Mouse (Mus musculus) ES-Bruce4 (cell line): ENCODE results near the gene Crhr2. TPM values are rescaled to one million over a fixed set of nuclear protein-coding genes. Genes with fewer than 3 reads are reported as not detected.

Experiments
- H3K27ac ChIP-seq: 2 replicates; pipeline ENCODE4 v1.5.1; 2012; ENCODE audit warnings: low read length, inconsistent platforms; ENCODE audit not compliant: insufficient read depth
- H3K27me3 ChIP-seq: 2 replicates; pipeline ENCODE4 v1.6.1; 2012; ENCODE audit warnings: mild to moderate bottlenecking, low read length, inconsistent platforms; ENCODE audit not compliant: control insufficient read depth, poor library complexity, insufficient read depth, severe bottlenecking
- H3K36me3 ChIP-seq: 2 replicates; pipeline ENCODE4 v1.6.1; 2012; ENCODE audit warnings: inconsistent platforms, mild to moderate bottlenecking, low read length, moderate library complexity; ENCODE audit not compliant: control insufficient read depth, poor library complexity, insufficient read depth, severe bottlenecking
- H3K4me1 ChIP-seq: one replicate; pipeline ENCODE4 v1.8.1; 2011; ENCODE audit warnings: low read length; ENCODE audit not compliant: control insufficient read depth, insufficient read depth
- H3K4me3 ChIP-seq: 2 replicates; pipeline ENCODE4 v1.5.1; 2011; ENCODE audit warnings: low read depth, mild to moderate bottlenecking, low read length
- H3K9ac ChIP-seq: 2 replicates; pipeline ENCODE4 v1.6.1; 2012; ENCODE audit warnings: low read depth, mild to moderate bottlenecking, inconsistent platforms; ENCODE audit not compliant: poor library complexity, severe bottlenecking
- H3K9me3 ChIP-seq: replicated peaks from 2 replicates; pipeline ENCODE4 v1.6.1; 2012; ENCODE audit warnings: mild to moderate bottlenecking, low read length, inconsistent platforms; ENCODE audit not compliant: control insufficient read depth, poor library complexity, insufficient read depth, severe bottlenecking
- CTCF ChIP-seq: IDR thresholded peaks from one replicate; pipeline ENCODE4 v1.8.1; 2011; ENCODE audit warnings: low read depth, low read length
- EP300 ChIP-seq: IDR thresholded peaks from 2 replicates; pipeline ENCODE4 v1.6.1; 2011; ENCODE audit warnings: low read depth, low read length; ENCODE audit not compliant: insufficient read depth
- POLR2A ChIP-seq: IDR thresholded peaks from one replicate; pipeline ENCODE4 v1.8.1; 2011; ENCODE audit warnings: low read length; ENCODE audit not compliant: insufficient read depth
- polyA plus RNA-seq: library from polyadenylated mRNA; stranded (reverse); fragments of >200 nt; gene quantifications from 2 replicates; pipeline ENCODE4 v1.2.4, GENCODE M21; 2011; ENCODE audit warnings: low read depth; ENCODE audit not compliant: missing spikeins, insufficient read depth, insufficient read length

Crhr2 gene
- polyA plus RNA-seq, 1 experiment, result not detected

DNA sequence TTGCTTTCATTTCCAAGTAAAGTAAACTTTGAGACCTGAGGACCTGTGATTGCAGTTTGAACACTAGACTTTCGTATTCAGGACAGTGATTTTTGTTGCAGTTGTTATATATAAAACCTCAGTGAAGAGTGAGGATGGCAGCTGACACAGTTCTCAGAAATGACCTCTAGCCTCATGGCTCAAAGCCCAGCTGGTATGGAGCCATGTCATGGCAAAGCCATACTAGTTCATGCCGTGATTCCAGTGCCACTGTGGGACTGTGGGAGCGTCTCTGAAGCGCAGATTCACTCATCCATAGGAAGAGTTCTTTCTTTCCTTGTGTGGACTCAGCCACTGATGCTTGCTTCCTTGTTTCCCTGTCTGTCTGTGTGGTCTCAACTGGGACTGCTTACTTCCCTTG, 78.3 kb downstream of the Crhr2 start:
- Histone ChIP-seq H3K27ac (no peak overlapping the region), H3K4me1 (no peaks in the 10 kb centered on the region), H3K4me3 (no peak overlapping the region), H3K27me3 (no peaks in the 10 kb centered on the region), H3K9me3 (no peaks in the 10 kb centered on the region), H3K36me3 (peaks cover 89% of the 10 kb centered on the region), H3K9ac (no peak overlapping the region)
- TF ChIP-seq POLR2A (no peak), EP300 (no peak), CTCF (no peak)

GRCm38 (mm10) chr6:55049186-55049585, 83.6 kb downstream of the Crhr2 start:
- no peak for TF ChIP-seq CTCF
- Histone ChIP-seq H3K4me3 (no peak overlapping the region), H3K9me3 (no peaks in the 10 kb centered on the region), H3K27ac (no peak overlapping the region), H3K36me3 (peaks cover 72% of the 10 kb centered on the region), H3K4me1 (no peaks in the 10 kb centered on the region), H3K27me3 (no peaks in the 10 kb centered on the region), H3K9ac (no peak overlapping the region)

DNA sequence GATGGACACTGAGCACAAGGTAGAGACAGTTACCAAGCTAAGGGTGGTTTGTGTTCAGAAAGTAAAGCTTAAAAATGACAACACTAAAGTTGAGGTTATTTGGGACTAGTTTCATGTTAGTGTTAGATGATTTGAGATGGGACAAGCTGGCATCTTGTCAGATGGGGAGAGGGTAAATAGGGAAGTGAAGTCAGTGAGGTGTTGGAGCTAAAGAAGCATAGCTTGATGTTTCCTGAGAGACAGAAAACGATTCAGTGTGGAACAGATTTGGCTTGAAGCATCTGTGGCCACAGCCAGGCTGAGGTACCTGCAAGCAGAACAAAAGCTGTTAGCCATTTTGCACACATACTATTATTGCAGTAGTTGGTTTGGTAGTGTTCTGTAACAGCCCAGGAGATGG, 87.5 kb downstream of the Crhr2 start:
- no peak overlapping the region for H3K9ac ChIP-seq
- no peak overlapping the region for H3K27ac ChIP-seq
- H3K36me3 ChIP-seq, result peaks cover 45% of the 10 kb centered on the region
- no peak overlapping the region for H3K4me3 ChIP-seq
- no peaks in the 10 kb centered on the region for H3K4me1 ChIP-seq
- no peaks in the 10 kb centered on the region for H3K9me3 ChIP-seq
- H3K27me3 ChIP-seq, result no peaks in the 10 kb centered on the region
- TF ChIP-seq CTCF (no peak), EP300 (no peak), POLR2A (no peak)

- no peaks in the 10 kb centered on the region for H3K9me3 ChIP-seq
- H3K27me3 ChIP-seq, result no peaks in the 10 kb centered on the region
- peaks cover 40% of the 10 kb centered on the region for H3K36me3 ChIP-seq
- no peak for TF ChIP-seq CTCF
- TF ChIP-seq EP300, result no peak
- no peak for TF ChIP-seq POLR2A
- no peak overlapping the region for H3K4me3 ChIP-seq
- no peaks in the 10 kb centered on the region for H3K4me1 ChIP-seq
- H3K27ac ChIP-seq, result no peak overlapping the region
- no peak overlapping the region for H3K9ac ChIP-seq
Observed at GRCm38 (mm10) chr6:55044542-55044941, 88.3 kb downstream of the Crhr2 start.

- no peaks in the 10 kb centered on the region for H3K4me1 ChIP-seq
- H3K36me3 ChIP-seq, result peaks cover 30% of the 10 kb centered on the region
- H3K9ac ChIP-seq, result no peak overlapping the region
- H3K27ac ChIP-seq, result no peak overlapping the region
- no peak overlapping the region for H3K4me3 ChIP-seq
- no peaks in the 10 kb centered on the region for H3K9me3 ChIP-seq
- TF ChIP-seq POLR2A (no peak), CTCF (no peak), EP300 (no peak)
- H3K27me3 ChIP-seq, result no peaks in the 10 kb centered on the region
Observed at GRCm38 (mm10) chr6:55043206-55043605, 89.6 kb downstream of the Crhr2 start.

Other genes with a start within 250 kb of the Crhr2 start
- 9.4 and 10.0 TPM in 2 replicates for gene Nod1, start 160.4 kb downstream of the Crhr2 start, polyA plus RNA-seq
- gene Ggct, start 140.1 kb downstream of the Crhr2 start, polyA plus RNA-seq, result 44.7 and 50.1 TPM in 2 replicates
- 281 and 286 TPM in 2 replicates for gene Gars, start 95.0 kb downstream of the Crhr2 start, polyA plus RNA-seq
- not detected in 2 replicates for gene Inmt, start 42.0 kb upstream of the Crhr2 start, polyA plus RNA-seq
- gene Mindy4, start 70.4 kb upstream of the Crhr2 start, polyA plus RNA-seq, result 2.7 and 8.1 TPM in 2 replicates
- 0.43 and 0.60 TPM in 2 replicates for gene Aqp1, start 203.4 kb upstream of the Crhr2 start, polyA plus RNA-seq
- not detected in 2 replicates for gene Ghrhr, start 243.3 kb upstream of the Crhr2 start, polyA plus RNA-seq